Mouse (Mus musculus) MEL (cell line): ENCODE data around the gene Agt. TPM values are rescaled to one million over a fixed set of nuclear protein-coding genes. Genes with fewer than 3 reads are reported as not detected.
A peak's percentile ranks its signal among the peaks of the same experiment; 100 is the strongest.

Source experiments
- DNase-seq: peaks from one replicate; pipeline ENCODE4 v3.0.0; 2011; ENCODE audit warnings: low read depth, low spot score
- H3K27ac ChIP-seq: 2 replicates; pipeline ENCODE4 v1.5.1; 2012; ENCODE audit warnings: low read depth, mild to moderate bottlenecking, control low read depth, low read length, moderate library complexity; ENCODE audit not compliant: control insufficient read depth
- H3K27me3 ChIP-seq, 2 experiments: fragments of 150-350 bp in 1 of 2; sonication (generic) in 1 of 2; 2 replicates each; pipeline ENCODE4 v1.6.1; 2012; ENCODE audit warnings: low read length in 2 of 2, mild to moderate bottlenecking in 2 of 2, improper control_type of control experiment in 1 of 2, moderate library complexity in 1 of 2; ENCODE audit not compliant: insufficient read depth in 2 of 2, control insufficient read depth in 1 of 2
- H3K36me3 ChIP-seq, 2 experiments: 2 replicates each; pipeline ENCODE4 v1.6.1; 2012 to 2014; ENCODE audit warnings: low read length in 2 of 2, improper control_type of control experiment in 1 of 2, inconsistent platforms in 1 of 2, mild to moderate bottlenecking in 1 of 2; ENCODE audit not compliant: insufficient read depth in 2 of 2, control insufficient read depth in 1 of 2
- H3K4me1 ChIP-seq, 2 experiments: fragments of 150-350 bp in 1 of 2; sonication (generic) in 1 of 2; 2 replicates each; pipeline ENCODE4 v1.6.1; 2012; ENCODE audit warnings: low read length in 2 of 2, improper control_type of control experiment in 1 of 2, mild to moderate bottlenecking in 1 of 2; ENCODE audit not compliant: insufficient read depth in 2 of 2, control insufficient read depth in 1 of 2
- H3K4me3 ChIP-seq, 2 experiments: fragments of 150-350 bp in 1 of 2; sonication (generic) in 1 of 2; 2 replicates each; pipeline ENCODE4 v1.5.1; 2012; ENCODE audit warnings: low read depth in 2 of 2, low read length in 2 of 2, mild to moderate bottlenecking in 2 of 2, moderate library complexity in 2 of 2, control low read depth in 1 of 2, improper control_type of control experiment in 1 of 2; ENCODE audit not compliant: control insufficient read depth in 1 of 2, insufficient read depth in 1 of 2
- H3K79me2 ChIP-seq: 2 replicates; pipeline ENCODE4 v1.6.1; 2012; ENCODE audit warnings: mild to moderate bottlenecking, low read length, moderate library complexity; ENCODE audit not compliant: control insufficient read depth, poor library complexity, insufficient read depth
- H3K9ac ChIP-seq: 2 replicates; pipeline ENCODE4 v1.6.1; 2012; ENCODE audit warnings: low read depth, mild to moderate bottlenecking, control low read depth, low read length, moderate library complexity; ENCODE audit not compliant: control insufficient read depth, poor library complexity, severe bottlenecking
- H3K9me3 ChIP-seq: fragments of 150-350 bp; sonication (generic); replicated peaks from 2 replicates; pipeline ENCODE4 v1.6.1; 2012; ENCODE audit warnings: mild to moderate bottlenecking, low read length, improper control_type of control experiment, moderate library complexity; ENCODE audit not compliant: insufficient read depth
- CHD1 ChIP-seq: IDR thresholded peaks from 2 replicates; pipeline ENCODE4 v1.6.1; 2012; ENCODE audit warnings: low read depth, mild to moderate bottlenecking, inconsistent platforms, low read length, improper control_type of control experiment
- MAZ ChIP-seq: IDR thresholded peaks from 2 replicates; pipeline ENCODE4 v1.6.1; 2012; ENCODE audit warnings: low read depth, mild to moderate bottlenecking, inconsistent platforms, low read length, improper control_type of control experiment
- MEF2A ChIP-seq: IDR thresholded peaks from 2 replicates; pipeline ENCODE4 v1.6.1; 2014; ENCODE audit warnings: low read depth, mild to moderate bottlenecking, inconsistent platforms, low read length, improper control_type of control experiment; ENCODE audit not compliant: poor library complexity, insufficient replicate concordance, severe bottlenecking; ENCODE audit errors: extremely low read depth
- NRF1 ChIP-seq: IDR thresholded peaks from 2 replicates; pipeline ENCODE4 v1.6.1; 2014; ENCODE audit warnings: low read depth, mild to moderate bottlenecking, inconsistent platforms, low read length, improper control_type of control experiment, moderate library complexity; ENCODE audit not compliant: poor library complexity, insufficient read depth, severe bottlenecking
- POLR2AphosphoS5 ChIP-seq: IDR thresholded peaks from 2 replicates; pipeline ENCODE4 v1.6.1; 2012; ENCODE audit warnings: low read depth, borderline replicate concordance, mild to moderate bottlenecking, inconsistent platforms, low read length, moderate library complexity, mixed read lengths
- SIN3A ChIP-seq: IDR thresholded peaks from 2 replicates; pipeline ENCODE4 v1.6.1; 2012; ENCODE audit warnings: low read length, improper control_type of control experiment, inconsistent platforms
- USF1 ChIP-seq: IDR thresholded peaks from 2 replicates; pipeline ENCODE4 v1.6.1; 2014; ENCODE audit warnings: low read depth, mild to moderate bottlenecking, inconsistent platforms, low read length, improper control_type of control experiment, moderate library complexity
- USF2 ChIP-seq, 2 experiments: IDR thresholded peaks; 2 replicates each; pipeline ENCODE4 v1.6.1; 2011 to 2012; ENCODE audit warnings: improper control_type of control experiment in 2 of 2, low read length in 2 of 2, borderline replicate concordance in 1 of 2, inconsistent platforms in 1 of 2, low read depth in 1 of 2, mild to moderate bottlenecking in 1 of 2; ENCODE audit not compliant: insufficient read depth in 1 of 2
- ZC3H11A ChIP-seq: IDR thresholded peaks from 2 replicates; pipeline ENCODE4 v1.6.1; 2012; ENCODE audit warnings: low read depth, mild to moderate bottlenecking, inconsistent platforms, low read length, improper control_type of control experiment
- polyA plus RNA-seq, 2 experiments: library from polyadenylated mRNA; stranded (reverse) in 1 of 2; unstranded in 1 of 2; fragments of >175 nt in 1 of 2; fragments of >200 nt in 1 of 2; gene quantifications; 2 replicates each; pipeline versions ENCODE4 v1.2.1 to v1.2.4; 2012; ENCODE audit warnings: low replicate concordance in 2 of 2, low read depth in 1 of 2; ENCODE audit not compliant: insufficient read length in 2 of 2, insufficient read depth in 1 of 2, missing spikeins in 1 of 2
- total RNA-seq: library from RNA; depleted of rRNA; stranded (reverse); fragments of 300-350 nt; gene quantifications from 2 replicates; pipeline ENCODE4 v1.2.3, GENCODE M21; 2012

The Agt gene
- total and polyA plus RNA-seq, 3 experiments: not detected

DNA sequence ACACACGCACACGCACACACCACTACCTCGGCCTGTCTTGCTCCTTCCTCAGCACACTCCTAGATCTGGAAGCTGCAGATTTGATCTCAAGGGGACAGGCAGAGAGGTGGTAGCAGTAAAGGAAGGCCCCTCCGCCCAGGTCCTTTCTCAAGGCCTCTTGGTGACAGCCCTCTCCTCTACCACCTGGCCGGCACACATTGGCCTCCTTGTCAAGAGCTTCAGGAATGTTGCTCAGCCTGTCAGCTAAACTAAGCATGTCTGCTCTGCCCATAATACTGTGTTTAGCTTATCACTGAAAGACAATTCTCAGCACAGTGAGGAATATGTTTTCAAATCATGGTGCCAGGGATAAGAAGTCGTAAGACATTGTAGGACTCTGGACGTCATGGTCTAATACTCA lies 13.3 kb downstream of the Agt start:
- no peaks in the 10 kb centered on the region for H3K79me2 ChIP-seq

DNA sequence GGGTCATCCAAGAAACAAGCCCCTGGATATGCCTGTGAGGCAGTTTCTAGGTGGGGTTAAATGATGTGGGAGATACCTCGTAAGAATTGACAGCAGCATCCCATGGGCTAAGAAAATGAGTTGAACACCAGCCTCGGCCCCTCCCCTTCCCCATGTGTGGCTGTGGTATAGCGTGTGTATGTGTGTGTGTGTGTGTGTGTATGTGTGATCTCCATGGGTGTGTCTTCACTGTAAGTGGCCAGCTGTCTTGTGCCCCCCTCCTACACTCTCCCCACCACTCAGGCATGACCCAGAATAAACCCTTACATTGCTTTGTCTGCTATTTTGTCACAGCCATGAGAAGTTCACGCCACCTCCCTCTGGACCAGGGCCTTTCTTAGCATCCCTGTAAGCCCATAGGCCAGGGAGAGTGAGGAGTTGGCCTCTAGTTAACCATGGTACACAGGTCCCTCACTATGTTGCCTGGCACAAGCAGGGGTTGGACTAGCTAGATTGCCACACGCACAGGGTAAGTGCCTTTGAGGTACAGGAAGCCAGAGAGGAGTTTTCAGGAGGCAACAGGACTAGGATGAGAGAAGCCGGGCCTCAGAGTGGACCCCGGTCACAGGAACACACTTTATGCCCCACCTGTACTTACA lies 14.3 kb downstream of the Agt start:
- no peaks in the 10 kb centered on the region for H3K79me2 ChIP-seq
- no peak for DNase-seq

More for the DNA sequence above, 13.3 kb downstream of the Agt start:
- H3K27me3 ChIP-seq: no peaks in the 10 kb centered on the region
- no peak overlapping the region for H3K27ac ChIP-seq
- no peak overlapping the region for H3K4me3 ChIP-seq
- H3K4me1 ChIP-seq: no peaks in the 10 kb centered on the region
- no peak for TF ChIP-seq MAZ
- TF ChIP-seq POLR2AphosphoS5: 0 out of 2 replicates have a peak, but pooled peaks have one; percentile 7
- H3K36me3 ChIP-seq: no peaks in the 10 kb centered on the region; a peak in 1 of 4 replicates
- no peak overlapping the region for H3K9ac ChIP-seq
- no peak for DNase-seq
- no peaks in the 10 kb centered on the region for H3K9me3 ChIP-seq

GRCm38 (mm10) chr8:124551011-124551661 lies 18.4 kb downstream of the Agt start:
- H3K27ac ChIP-seq: no peak overlapping the region
- no peaks in the 10 kb centered on the region; a peak in 1 of 4 replicates for H3K36me3 ChIP-seq
- TF ChIP-seq NRF1: no peak
- no peak for TF ChIP-seq USF2 (IDR thresholded peaks at IDR 0.05; ENCODE audit: borderline replicate concordance in 1 of 2, insufficient read depth in 1 of 2, low read depth in 1 of 2, low read length in 2 of 2)
- no peak for TF ChIP-seq SIN3A
- no peak for TF ChIP-seq ZC3H11A
- TF ChIP-seq USF1: no peak
- no peak overlapping the region for H3K4me3 ChIP-seq
- no peaks in the 10 kb centered on the region for H3K4me1 ChIP-seq
- no peaks in the 10 kb centered on the region for H3K9me3 ChIP-seq
- no peak overlapping the region for H3K9ac ChIP-seq
- no peaks in the 10 kb centered on the region for H3K79me2 ChIP-seq
- no peaks in the 10 kb centered on the region for H3K27me3 ChIP-seq
- no peak for DNase-seq

More for the DNA sequence above, 14.3 kb downstream of the Agt start:
- Histone ChIP-seq H3K36me3 (no peaks in the 10 kb centered on the region; a peak in 1 of 4 replicates), H3K4me3 (no peak overlapping the region), H3K9ac (no peak overlapping the region), H3K27me3 (no peaks in the 10 kb centered on the region), H3K4me1 (no peaks in the 10 kb centered on the region), H3K27ac (no peak overlapping the region), H3K9me3 (no peaks in the 10 kb centered on the region)
- no peak for TF ChIP-seq MEF2A
- TF ChIP-seq CHD1: no peak
